Mouse (Mus musculus): Measurements from ENCODE around the gene Psg28.
"Not testable (repeated sequence)": the region's sequence is repeated elsewhere in the genome, so short reads cannot be mapped to it uniquely, and the experiment has no call there.

Gene Psg28

DNA sequence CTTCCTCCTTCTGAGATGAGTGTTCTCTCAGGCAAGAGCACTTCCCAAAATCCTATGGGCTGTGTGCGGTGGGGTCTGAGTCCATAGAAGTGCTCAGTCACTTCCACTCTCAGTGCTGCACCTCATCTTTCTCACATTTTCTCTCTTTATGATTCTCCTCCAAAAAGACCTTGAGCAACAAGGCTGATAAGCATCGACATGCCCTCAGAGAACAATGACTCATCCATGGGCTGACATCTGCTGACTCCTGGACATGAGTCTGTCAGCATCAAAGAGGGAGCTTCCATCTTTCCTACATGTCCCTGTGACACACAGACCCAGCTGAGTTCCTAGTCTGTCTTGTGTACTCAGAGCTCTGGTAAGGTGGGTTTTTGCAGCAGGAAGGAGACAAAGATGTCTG, at the start of gene Psg28:
Gene Psg28, minus strand, starts transcription at position 101 of the 400 bp plus-strand sequence.
- DNase-seq: not testable (repeated sequence)

- DNase-seq: peak in 1 of 2 experiments; percentile 2
Measured at GRCm38 (mm10) chr7:18403407-18403806, 28.4 kb downstream of the Psg28 start.

GRCm38 (mm10) chr7:18402527-18403237, 29.2 kb downstream of the Psg28 start:
- no peak for DNase-seq

DNA sequence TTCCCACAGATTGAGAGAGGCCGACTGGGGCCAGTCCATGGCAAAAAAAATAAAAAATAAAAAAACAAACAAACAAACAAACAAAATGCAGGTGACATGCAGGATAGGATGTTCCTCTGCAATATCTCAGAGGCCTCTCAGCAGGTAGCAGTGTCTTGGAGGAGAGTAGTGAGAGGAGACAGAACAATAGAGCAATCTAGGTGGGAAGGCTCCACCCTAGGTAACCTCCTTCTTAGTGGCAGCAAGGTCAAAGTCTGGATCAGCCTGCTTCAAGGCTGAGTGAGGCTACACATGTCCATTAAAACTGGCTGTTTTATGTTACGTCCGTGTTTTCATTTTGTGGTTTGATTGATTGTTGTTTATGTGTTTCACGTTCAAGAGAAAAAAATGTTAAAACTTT, 40.4 kb downstream of the Psg28 start:
- not testable (repeated sequence) for DNase-seq

DNA sequence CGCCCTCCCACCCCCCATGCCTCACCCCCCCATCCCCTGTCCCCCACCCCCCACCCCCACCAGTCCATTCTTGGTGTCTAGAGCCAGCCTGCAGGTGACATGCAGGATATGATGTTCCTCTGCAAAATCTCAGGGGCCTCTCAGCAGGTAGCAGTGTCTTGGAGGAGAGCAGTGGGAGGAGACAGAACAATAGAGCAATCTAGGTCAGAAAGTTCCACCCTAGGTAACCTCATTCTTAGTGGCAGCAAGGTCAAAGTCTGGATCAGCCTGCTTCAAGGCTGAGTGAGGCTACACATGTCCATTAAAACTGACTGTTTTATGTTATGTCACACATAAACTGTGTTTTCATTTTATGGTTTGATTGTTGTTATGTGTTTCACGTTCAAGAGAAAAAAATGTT, 53.5 kb downstream of the Psg28 start:
- DNase-seq: no peak

Measured in cerebellum, postnatal 36 days (tissue).